Mouse (Mus musculus) right cerebral cortex, adult 2 months (tissue): Measurements from ENCODE around the gene Gm28048.
A peak's percentile ranks its signal among the peaks of the same experiment; 100 is the strongest.

Experiments
- DNase-seq, 2 experiments: peaks; one replicate each; pipeline ENCODE4 v3.0.0; 2021 to 2022; ENCODE audit warnings: low spot score in 2 of 2

Gene Gm28048

GRCm38 (mm10) chr11:22860335-22861227 lies 121.3 kb downstream of the Gm28048 start, which contains the start of gene B3gnt2:
B3gnt2 (minus strand) TSS chr11:22860961.
- DNase-seq: no peak

DNA sequence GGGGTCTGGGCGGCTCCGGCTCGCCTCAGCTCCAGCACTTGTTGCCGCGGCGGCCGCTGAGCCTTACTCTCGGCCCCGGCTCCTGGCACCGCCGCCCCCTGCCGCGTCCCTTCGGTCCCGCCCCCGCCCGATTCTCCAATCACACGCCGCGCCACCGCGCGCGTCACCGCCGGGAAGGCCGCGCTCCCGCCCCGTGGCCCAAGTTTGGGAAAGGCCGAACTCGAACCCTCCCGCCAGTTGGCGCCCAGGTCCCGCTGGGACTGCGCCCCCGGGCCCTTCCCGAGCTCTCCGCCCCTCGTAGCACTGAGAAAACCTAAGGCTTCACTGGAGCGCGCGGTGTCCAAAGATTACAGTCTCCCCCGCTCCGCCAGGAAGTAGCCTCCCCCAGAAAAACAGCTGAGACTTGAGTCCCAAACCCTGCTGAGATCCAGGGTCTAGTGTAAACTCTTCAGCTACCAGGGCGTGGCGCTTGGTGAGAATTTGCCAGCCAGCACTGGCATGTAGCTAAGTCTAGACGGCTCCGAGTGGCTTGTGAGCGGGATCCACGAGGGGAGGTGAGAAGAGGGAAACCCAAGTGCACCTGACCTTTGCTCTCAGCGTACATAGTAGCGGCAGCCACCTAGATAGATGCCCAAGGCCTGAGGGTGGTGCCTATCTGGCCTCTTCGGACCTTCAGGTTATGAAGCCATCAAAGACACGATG lies 122.1 kb downstream of the Gm28048 start:
- DNase-seq: peak; percentile 70 to 78

- no peak for DNase-seq
Measured at GRCm38 (mm10) chr11:22859301-22859632, 122.6 kb downstream of the Gm28048 start.

DNA sequence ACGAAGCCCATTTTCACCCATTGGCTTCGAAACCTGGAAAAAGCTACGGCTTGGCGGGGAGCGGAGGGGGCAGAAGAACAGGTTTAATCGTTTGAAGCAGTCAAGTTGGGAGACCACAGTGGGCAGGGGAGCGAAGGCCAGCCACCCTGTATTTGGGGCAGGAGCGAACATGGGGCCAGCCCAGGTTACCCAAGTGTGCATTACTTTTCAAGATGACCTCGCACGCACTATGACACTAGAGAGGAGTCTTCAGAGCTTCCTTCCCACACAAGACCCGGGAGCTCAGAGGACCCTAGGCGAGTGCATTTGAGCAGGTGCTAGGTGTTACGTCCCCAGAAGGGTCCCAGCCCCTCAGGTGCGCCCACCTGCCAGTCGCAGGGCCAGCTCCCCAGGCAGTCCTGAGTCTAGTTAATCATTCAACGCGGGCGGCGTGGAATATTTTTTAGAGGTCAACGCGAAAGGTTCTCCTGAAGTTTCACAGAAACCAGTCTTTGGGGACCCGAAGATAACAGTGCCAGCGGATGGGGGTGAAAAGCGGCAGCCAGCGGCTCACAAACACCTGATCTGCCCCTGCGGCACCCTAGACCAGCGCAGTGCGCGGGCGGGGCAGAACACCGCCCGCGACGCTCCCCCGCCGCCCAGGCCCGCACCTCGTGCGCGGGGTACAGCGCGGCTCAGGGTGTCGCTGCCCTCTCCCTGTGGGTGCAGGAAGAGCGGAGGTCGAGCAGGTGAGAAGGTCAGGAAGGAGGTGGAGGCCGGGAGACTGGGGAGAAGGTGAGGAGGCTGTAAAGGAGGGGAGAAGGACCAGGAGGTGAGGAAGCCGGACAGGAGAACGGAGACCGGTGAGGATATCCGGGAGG lies 123.2 kb downstream of the Gm28048 start:
- no peak for DNase-seq

DNA sequence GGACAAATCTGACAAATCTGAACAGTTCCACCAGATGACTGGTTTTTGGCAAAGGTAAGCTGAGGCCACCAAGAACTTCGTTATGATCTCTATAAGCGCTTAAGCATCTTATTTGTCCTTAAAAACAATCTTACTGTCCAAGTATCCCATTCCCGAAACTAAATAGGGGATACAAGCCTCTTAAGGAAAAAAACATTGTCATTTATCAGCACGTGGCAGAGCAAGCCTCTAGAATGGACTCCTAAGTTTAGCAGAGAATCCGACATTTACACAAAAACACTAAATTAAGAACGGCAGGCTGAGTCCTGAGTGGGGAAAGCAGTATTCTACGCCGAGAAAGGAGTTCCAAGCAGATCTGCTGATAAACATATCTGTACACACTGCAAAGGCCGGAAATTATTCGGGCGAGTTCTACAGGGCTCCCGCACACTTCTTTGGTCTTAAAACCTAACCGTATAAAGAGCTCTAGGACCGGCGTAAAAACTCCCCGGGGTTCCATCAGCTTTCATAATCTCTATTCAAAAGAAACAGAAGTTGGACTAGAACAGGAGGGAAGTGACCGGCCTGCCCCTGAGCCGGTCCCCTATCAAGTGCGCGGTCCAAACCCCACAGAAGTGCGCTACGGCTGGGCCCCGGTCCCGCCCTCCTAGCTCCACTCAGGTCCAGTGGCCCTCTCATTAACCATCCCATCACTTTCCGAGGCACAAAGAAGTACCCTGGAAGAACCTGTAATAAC lies 124.0 kb downstream of the Gm28048 start:
- no peak for DNase-seq

GRCm38 (mm10) chr11:22857106-22857704 lies 124.7 kb downstream of the Gm28048 start:
- DNase-seq: no peak

DNA sequence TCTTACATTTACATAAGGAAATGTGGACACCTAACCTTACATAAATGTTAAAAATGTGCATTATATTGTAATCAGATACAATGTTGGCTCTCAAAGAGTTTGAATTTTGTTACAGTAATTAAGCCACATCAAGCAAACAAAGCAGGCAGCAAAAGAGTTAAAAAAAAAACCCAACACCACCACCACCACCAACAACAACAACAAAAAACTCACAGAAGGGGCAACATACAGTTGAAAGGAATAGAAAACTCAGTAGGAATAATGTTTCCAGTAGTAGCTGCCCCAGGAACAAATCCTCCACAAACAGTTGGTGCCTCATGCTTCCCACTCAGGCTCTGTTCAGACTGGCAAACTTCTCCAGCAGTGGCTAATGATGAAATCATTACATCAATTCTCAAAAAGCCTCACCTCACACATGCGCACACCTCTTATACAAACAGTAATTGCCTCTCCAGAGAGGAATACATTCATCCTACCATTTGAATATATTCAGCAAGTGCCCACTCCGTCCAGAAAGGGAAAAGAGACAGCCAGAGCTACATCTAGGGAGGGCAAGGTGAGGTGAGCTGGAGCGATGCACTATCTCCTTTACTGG lies 125.4 kb downstream of the Gm28048 start:
- no peak for DNase-seq

GRCm38 (mm10) chr11:22854571-22854970 lies 127.3 kb downstream of the Gm28048 start:
- no peak for DNase-seq

- no peak for DNase-seq
Measured at GRCm38 (mm10) chr11:22853477-22854157, 128.3 kb downstream of the Gm28048 start.

- no peak for DNase-seq
Measured at GRCm38 (mm10) chr11:22852510-22852909, 129.4 kb downstream of the Gm28048 start.

DNA sequence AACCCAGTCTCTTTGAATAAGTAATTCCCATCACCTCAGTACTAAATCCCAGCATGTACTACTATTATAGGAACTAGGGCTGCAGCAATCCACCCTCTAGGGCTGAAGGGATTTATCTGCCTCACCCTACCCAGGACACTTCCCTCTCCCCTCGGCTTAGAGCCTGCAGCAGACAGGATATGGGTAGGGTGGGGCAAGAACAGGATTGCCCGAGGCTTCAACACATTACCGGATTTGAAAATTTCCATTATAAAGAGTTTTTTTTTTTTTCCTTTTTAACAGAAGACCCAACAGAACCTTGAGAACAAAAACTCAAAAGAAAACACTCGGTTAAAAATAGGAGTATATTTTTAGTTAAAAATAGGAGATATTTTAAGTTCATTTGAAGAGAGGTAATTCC lies 130.5 kb downstream of the Gm28048 start:
- DNase-seq: no peak

GRCm38 (mm10) chr11:22850077-22850476 lies 131.8 kb downstream of the Gm28048 start:
- no peak for DNase-seq

DNA sequence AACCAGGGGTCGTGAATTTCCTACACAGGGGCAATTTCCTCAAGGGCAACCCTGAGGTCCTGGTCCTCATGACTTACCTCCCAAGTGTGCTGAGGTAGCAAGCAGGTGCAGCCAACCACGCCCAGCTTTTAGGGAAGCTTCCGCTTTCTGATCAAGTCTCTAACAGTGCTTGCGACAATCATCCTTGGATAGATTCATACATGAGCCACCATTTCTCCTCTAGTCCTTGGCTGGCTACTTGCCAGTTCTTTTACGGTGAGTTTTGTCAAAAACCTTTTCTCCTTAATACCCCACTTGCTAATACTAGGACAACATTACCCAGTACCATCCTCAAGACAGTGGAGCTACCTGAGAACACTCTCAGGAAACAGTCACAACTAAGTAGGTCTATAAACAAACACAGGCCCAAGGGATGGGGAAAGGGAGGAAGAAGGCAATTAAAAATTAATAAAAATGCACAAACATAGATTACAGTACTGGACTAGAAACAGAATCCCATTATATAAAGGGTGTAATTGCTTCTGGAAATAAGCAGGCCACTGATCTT lies 133.2 kb downstream of the Gm28048 start:
- no peak for DNase-seq

DNA sequence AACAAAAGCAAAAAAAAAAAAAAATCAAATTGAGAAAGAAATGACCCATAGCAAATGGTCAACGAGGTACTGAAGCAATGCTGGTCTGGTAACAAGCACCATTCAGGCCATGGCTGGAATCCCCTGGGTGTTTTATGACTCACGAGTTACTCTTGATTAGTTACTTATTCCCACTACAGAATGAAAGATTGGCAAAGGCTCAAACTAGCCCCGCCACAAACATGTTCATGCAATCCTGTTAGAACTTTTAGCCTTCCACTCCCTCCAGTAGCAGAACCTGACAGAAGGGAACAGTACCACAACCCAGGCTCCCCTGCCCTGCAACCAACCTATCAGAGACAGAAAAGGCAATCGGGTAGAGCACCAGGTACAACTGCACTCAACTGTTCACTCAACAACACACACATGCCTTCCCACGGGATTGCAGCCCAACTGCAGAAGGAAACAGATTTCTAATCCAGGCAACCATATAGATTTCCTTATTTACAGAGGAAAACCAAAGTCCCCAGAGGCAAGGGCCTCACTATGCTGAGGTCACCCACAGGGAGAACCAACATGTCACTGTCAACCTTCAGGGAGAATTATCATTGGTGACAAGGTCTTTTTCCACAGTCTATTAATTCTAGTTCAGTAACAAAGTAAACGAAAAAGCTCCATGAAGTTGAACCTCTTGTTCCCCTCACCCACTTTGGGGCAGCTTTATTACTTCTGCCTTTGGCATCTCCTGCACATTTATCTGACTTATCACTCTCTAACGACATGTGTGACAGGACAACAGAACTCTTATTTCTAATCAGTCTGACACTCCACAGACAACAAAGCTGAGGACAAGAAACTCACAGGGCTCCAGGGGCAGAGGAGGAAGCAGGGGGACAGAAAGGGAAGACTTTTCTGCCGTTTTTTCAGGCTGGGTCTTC lies 133.9 kb downstream of the Gm28048 start:
- no peak for DNase-seq

DNA sequence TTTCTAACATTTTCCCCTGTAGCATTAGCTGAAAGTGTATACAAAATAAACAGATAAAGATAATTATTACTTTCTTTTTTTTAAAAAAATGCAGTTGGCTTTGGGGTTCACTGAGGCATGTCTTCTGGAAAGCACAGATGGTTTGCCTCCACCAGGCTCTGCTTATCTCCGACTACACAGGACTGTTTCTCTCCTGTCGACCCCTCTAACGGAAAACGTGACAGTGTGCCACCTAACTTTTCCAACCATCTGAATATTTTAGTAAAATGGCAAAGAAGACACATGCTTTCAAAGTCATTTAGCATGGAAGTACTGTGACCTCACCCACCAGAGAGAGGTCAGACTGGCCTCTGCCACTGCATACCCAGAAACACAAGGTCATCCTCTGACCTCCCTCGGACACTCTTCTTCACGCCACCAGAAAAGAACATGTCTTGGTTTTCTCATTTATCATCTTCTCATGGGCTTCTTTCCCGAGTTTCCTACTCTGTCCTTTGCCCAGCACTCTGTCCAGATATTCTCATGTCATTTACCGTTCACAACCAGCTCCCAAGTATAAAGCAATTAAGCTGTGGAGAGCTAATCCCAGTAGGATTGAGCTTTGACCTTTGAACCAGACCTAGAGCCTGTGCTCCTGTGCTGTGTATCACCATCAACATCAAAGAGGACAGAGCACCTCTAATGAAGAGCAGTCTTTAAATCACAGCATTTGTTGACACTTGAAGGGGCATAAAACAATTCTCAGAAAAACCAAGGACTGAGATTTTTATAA lies 134.7 kb downstream of the Gm28048 start:
- no peak for DNase-seq

DNA sequence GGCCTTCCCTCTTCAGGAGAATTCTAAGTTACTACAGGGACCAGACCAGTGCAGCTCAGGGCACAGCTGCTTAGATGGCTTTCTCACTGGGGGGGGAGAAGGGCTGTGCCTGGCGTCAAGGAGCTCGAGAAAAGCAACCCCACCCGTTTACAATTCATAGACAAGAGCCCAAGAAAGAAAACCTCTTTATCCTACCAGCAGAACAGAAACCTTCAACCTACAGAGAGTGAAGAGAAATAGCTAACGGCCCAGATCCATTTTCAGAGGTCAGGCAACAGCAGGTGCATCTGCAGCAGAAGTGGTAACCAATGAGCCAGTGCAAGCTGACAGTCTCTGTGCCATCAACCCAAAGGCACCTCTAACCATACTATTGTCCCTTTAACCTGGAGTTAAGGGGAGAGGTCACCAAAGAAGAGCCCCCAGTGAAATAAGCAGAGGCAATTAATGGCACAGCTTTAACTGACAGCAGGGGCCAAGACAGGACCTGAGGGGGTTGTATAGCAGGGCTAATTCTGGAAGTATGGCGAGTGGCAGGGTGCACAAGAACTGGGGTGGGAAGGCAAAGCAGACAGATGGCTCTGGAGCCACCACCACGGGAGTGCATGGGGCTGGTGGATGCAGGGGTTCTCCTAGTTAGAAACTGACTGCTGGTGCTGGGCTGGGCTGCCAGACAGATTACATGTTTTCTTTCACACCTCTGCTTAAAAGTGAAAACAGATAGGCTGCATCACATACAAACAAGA lies 135.6 kb downstream of the Gm28048 start:
- no peak for DNase-seq
